Mouse (Mus musculus): ENCODE measurements at regions not wholly inside any gene's neighbourhood (a gene's known extent, or its start where the extent isn't known, plus 50 kb on each side); places are given as distances from the start of the nearest gene placed in this dataset.

DNA sequence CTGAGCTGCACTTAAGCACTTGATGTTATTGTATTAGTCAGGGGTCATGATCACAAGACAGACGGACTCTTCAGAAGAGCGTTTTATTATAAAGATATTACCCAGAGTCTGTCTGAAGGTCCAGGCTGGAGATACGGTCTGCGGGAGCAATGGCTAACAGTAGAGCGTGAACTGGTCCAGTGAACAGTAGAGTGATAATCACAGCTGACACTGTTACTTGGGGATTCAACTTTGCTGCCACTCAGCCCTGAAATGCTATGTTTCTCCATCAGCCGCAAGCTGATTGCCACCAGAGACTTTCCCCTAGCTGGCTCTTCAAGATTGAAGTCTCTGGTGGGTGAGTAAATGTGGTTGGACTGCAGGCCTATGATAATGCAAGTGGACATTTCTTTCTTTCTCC, 133.1 kb upstream of the Zc3h12c start:
- DNase-seq (ENCODE audit: low spot score): no peak

DNA sequence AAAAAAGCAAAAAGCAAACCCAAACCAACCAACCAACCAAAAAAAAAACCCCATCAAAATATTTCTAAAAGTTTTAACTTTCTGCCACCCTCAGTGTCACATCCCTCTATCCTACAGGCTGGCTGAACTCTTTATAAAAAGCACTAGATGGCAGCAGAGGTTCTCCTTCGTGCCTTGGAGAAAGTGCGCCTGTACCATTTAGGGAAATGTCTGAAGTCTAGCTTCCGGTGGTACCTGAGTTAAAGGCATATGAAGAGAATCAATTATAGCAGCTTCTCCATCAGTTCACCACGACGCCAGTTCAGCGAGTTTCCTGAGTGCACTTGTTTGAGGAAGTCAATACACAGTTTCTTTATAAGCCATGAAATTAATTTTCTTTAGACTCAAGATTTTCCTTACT, 130.0 kb upstream of the Zc3h12c start:
- DNase-seq (ENCODE audit: low spot score): no peak

- DNase-seq (ENCODE audit: low spot score): no peak
These were observed 126.3 kb upstream of the Zc3h12c start for GRCm38 (mm10) chr9:52294699-52295098.

DNA sequence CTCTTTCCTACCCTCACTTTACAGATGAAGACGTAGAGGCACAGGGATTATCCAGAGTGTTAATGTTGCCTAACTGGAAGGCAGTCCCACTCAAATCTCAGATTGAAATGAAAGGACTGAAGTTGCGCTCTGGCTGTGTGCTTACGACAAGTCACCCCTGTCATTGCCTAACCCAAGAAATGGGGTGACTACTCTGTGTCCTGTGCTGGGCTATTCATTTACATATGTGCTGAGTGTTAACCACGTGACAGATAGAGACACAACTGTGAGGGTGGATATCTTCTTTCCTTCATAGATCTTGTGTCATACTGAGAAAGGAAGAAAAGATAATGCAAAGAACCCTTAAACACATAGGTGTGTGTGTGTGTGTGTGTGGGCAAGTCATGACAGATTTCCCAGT, 120.7 kb upstream of the Zc3h12c start:
- DNase-seq (ENCODE audit: low spot score): no peak

GRCm38 (mm10) chr9:52287761-52288275, 119.4 kb upstream of the Zc3h12c start:
- DNase-seq (ENCODE audit: low spot score): no peak

- DNase-seq (ENCODE audit: low spot score): peak; percentile 83
These were observed 118.9 kb upstream of the Zc3h12c start for GRCm38 (mm10) chr9:52287246-52287651.

DNA sequence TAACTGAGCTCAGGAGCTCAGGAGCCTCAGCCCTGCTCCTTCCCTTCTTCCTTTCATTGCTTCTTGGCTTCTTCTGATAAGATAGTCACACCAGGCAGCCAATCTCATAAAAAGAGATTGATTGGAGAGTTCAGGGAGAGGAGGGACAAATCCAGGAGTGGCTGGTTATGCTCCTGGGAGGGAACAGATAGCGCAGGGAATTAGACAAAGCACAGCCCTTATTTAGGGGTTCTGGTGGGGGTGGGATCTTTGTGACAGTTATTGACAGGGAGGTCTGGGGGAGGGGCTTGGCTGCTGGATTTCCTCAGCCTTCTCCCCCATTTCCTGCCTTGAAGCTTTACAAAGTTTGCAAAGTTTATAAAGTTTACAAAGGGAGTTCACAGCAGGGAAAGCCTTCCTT, 117.7 kb upstream of the Zc3h12c start:
- no peak for DNase-seq (ENCODE audit: low spot score)

DNA sequence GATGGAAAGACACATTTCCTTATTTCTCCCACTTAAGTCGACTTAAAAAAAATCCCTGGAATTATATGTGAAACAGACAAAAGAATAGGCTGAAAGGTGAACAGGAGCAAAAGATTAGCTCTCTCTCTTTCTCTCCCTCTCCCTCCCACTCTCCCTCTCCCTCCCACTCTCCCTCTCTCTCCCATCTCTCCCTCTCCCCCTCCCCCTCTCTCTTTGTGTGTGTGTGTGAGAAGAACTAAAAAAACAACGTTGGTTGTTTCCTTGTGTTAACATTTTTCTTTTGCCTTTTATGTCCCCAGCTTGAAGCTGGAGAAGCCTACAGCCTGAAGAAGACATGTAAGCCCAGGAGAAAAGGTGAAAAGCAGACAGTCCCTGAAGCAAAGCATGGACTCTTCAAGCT, 115.2 kb upstream of the Zc3h12c start:
- DNase-seq (ENCODE audit: low spot score): no peak

- DNase-seq (ENCODE audit: low spot score): no peak
These were observed 112.6 kb upstream of the Zc3h12c start for GRCm38 (mm10) chr9:52280995-52281394.

GRCm38 (mm10) chr9:52280556-52280955, 112.2 kb upstream of the Zc3h12c start:
- no peak for DNase-seq (ENCODE audit: low spot score)

DNA sequence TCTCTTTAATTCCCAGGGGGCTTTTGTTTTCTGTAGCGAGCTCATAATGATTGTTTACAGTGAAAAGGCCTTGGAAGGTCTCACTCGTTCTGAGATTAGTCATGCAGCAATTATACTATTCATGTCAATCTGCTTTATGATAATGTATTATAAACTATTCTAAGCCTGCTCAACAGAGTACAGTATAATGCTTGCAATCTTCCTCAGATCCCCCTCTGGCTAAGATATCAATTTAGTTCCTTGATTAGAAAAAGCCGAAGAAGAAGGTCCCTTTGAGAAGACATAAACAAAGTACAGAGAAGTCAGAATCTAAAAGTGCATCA, 110.3 kb upstream of the Zc3h12c start:
- no peak for DNase-seq (ENCODE audit: low spot score)

DNA sequence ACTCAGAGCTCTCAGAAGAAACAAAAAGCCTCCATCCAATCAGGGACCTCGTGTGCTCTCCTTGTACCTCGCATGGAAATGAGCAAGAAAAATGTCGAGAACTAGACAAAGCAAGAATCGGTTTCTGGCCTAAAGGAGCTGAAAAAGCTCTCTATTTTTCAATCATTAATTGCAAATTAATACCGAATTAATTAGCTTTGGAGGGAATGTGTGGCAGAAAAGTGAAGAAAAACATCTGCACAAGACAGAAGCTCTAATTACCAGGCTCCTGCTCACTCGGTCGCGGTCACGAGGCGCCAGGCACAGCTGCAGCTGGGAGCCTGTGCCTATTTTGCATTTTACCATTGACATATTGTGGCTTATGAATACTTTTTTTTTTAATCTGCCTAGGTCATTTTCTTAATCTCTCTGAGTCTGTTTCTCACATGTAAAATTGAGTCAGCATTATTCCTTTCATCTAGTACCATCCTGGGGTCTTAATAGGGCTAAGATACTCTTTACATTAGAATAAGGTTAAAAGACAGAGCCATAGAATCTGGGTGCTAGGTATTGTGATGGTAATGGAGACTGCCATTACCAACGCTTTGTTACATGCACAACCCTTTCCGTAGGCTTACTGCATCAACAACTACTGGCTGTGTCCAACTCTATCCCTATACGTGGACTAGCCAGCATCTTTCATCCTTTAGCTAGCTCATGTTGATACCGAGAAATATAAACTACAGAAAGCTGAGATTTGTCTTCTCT, 109.8 kb upstream of the Zc3h12c start:
- no peak for DNase-seq (ENCODE audit: low spot score)

GRCm38 (mm10) chr9:52273994-52274393, 105.6 kb upstream of the Zc3h12c start:
- DNase-seq (ENCODE audit: low spot score): no peak

- no peak for DNase-seq (ENCODE audit: low spot score)
These were observed 104.3 kb upstream of the Zc3h12c start for GRCm38 (mm10) chr9:52272668-52273067.

DNA sequence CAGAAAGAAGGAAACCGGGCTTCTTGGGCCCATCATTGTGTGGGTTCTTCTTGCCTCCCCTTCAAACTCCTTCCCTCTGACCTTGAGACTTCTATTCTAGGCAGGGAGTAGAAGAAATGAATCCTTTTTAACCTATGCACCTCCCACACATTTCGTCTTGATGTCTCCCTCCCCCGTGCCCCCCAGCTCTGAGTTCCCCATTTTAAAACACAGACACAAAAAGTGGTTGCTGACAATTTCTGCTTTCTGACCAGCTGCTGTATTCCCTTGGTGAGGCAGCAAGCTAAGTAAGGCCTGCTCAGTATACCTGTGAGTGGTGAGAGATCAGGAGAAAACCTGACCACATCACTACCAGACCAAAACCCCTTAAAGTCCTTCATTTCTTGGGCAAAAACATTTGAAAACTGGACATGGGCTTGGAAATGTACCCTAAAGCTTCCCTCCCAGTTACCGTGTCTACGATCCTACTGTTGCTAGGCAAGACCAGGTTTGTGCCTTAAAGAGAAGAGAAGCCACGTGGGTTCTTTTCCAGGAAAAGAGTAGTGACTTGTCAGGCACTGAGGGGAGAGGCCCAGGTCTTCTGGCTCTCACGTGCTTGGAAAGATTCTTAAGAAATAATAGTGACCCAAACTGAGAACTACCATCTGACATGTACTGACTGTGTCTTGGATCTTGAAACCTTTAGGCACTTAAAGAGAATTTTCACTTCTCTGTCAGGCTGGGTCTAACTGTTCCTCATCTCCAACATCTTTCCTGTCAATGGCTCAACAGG, 103.2 kb upstream of the Zc3h12c start:
- DNase-seq (ENCODE audit: low spot score): no peak

DNA sequence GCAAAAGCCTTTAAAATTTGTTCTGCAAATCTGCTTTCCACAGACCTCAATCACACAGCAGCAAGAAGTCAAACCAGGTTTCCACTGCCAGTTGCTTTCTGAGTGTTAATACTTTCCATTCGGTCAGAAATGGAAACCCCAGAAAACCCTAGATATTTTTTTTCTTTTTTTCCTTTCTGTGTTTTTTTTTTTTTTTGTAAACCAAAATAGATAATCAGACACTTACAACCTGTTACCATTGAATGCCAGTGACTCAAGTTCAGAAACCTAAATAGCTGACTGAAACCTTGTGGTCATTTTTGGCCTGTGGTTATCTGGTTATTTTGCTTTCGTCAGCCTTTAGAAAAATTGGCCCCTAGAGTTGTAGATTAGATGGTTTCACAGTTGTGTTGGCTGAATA, 93.2 kb upstream of the Zc3h12c start:
- no peak for DNase-seq (ENCODE audit: low spot score)

GRCm38 (mm10) chr9:52259459-52259858, 91.1 kb upstream of the Zc3h12c start:
- no peak for DNase-seq (ENCODE audit: low spot score)

DNA sequence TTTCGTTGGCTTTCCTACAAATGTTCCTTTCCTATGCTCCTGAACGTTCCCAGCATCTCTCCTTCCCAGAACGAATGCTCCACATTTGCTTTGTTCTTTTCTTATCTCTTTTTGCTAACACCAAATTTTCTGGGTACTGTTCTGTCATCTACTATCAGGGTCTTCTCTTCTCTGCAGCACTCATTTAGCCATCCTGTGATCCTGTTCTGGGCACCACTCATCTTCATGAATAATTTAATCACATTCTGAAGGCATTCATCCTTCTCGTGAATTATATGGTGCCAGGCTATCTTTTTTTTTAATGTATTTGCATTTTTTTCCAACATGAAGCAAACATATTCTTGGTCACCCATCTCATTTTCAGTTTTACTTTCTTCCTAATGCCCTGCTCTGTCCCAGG, 87.3 kb upstream of the Zc3h12c start:
- DNase-seq (ENCODE audit: low spot score): no peak

DNA sequence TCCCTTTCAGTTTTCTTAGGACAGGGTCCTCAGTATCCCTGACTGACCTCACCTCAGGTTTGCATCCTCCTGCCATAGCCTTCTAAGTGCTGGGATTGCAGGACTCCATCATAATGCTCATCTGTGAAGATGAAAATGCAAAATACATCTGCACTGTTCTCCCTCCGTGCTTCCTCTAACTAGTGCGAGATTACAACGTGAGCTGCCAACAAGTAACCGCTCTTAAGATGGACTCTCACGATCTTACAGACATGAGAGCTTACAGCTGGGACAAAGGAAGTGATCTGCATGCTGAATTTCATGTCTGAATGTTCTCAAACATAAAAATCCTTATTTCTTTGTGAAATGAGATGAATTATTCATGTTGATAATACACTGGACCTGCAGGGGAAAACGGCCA, 86.1 kb upstream of the Zc3h12c start:
- no peak for DNase-seq (ENCODE audit: low spot score)

GRCm38 (mm10) chr9:52251455-52251854, 83.1 kb upstream of the Zc3h12c start:
- DNase-seq (ENCODE audit: low spot score): no peak

GRCm38 (mm10) chr9:52246712-52247111, 78.3 kb upstream of the Zc3h12c start:
- no peak for DNase-seq (ENCODE audit: low spot score)

GRCm38 (mm10) chr9:52244081-52244480, 75.7 kb upstream of the Zc3h12c start:
- no peak for DNase-seq (ENCODE audit: low spot score)

DNA sequence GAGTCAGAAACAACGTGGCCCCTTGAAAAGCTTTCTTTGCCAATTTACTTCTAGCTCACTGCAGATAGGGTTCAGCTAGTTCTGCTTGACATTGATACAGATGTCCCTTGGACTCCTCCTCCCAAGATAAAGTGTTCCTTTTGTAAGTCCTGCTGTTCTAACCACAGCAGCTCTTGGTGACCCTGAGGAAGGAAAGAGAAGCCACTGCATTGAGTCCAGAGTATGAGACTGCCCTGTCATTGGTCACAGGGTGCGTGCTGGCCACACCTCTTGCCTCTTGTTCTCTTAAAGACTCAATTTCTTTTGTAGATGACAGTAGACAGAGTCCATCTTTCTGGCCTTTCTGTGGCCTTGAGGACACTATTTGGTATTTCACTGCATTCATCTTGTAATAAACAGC, 74.7 kb upstream of the Zc3h12c start:
- DNase-seq (ENCODE audit: low spot score): no peak

DNA sequence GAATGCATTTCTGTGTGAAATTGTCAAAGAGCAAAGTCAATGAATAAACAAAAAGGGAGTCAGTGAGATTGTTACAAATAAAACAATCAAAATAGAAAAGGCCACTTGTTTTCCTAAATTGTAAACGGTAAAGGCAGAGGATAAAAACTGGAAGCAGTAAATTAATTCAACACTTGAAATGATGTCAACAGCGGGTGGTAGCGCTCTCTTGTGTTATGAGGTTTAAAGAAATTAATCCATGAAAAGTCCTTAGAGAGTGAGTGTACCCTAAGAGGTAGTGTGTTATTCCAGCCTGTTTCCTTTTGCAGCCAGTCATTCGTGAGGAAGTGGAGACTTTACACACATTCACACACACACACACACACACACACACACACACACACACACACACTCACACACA, 73.2 kb upstream of the Zc3h12c start:
- DNase-seq (ENCODE audit: low spot score): no peak

All from testis, postnatal 10 days (tissue).